Mouse (Mus musculus): ENCODE measurements around the gene Mapk8ip1. TPM values are rescaled to one million over a fixed set of nuclear protein-coding genes. Genes with fewer than 3 reads are reported as not detected.
A peak's percentile ranks its signal among the peaks of the same experiment; 100 is the strongest.

Gene Mapk8ip1
- polyA plus RNA-seq, 1 experiment from 2014 or later: 2.6 TPM

- no peak for TF ChIP-seq EP300 (IDR thresholded peaks at IDR 0.05; ENCODE audit: low read depth)
- Histone ChIP-seq H3K4me3 (ENCODE audit: low read depth, low read length) (no peak overlapping the region), H3K9me3 (ENCODE audit: low read length) (no peaks in the 10 kb centered on the region), H3K4me1 (ENCODE audit: insufficient read depth) (peaks cover 24% of the 10 kb centered on the region), H3K4me2 (ENCODE audit: low read depth, low read length) (no peak overlapping the region), H3K27me3 (ENCODE audit: insufficient read depth, low read length) (peaks cover 20% of the 10 kb centered on the region), H3K27ac (ENCODE audit: low read depth) (no peak overlapping the region), H3K36me3 (replicated peaks; ENCODE audit: insufficient read depth, low read length) (peaks cover 13% of the 10 kb centered on the region), H3K9ac (replicated peaks) (no peak overlapping the region)
- 72% methylated on average over 11 of the region's 11 CpGs for WGBS (ENCODE audit: insufficient replicate concordance)
- DNase-seq (no peak), ATAC-seq (no peak)
Measured at GRCm38 (mm10) chr2:92373437-92373813, 27.6 kb downstream of the Mapk8ip1 start.

- ATAC-seq: no peak
- no peak overlapping the region for H3K27ac ChIP-seq (ENCODE audit: low read depth)
- peaks cover 8% of the 10 kb centered on the region for H3K36me3 ChIP-seq (replicated peaks; ENCODE audit: insufficient read depth, low read length)
- TF ChIP-seq CTCF (IDR thresholded peaks at IDR 0.05; ENCODE audit: low read depth) (no peak), EP300 (IDR thresholded peaks at IDR 0.05; ENCODE audit: low read depth) (no peak)
- DNase-seq: peak; percentile 46
- H3K9ac ChIP-seq (replicated peaks): no peak overlapping the region
- no peak overlapping the region for H3K4me2 ChIP-seq (ENCODE audit: low read depth, low read length)
- H3K9me3 ChIP-seq (ENCODE audit: low read length): no peaks in the 10 kb centered on the region
- peaks cover 24% of the 10 kb centered on the region for H3K4me1 ChIP-seq (ENCODE audit: insufficient read depth)
- no peak overlapping the region for H3K4me3 ChIP-seq (ENCODE audit: low read depth, low read length)
- WGBS (ENCODE audit: insufficient replicate concordance): 55% methylated on average over 9 of the region's 9 CpGs
- peaks cover 20% of the 10 kb centered on the region for H3K27me3 ChIP-seq (ENCODE audit: insufficient read depth, low read length)
Measured at GRCm38 (mm10) chr2:92372767-92373436, 28.2 kb downstream of the Mapk8ip1 start.

DNA sequence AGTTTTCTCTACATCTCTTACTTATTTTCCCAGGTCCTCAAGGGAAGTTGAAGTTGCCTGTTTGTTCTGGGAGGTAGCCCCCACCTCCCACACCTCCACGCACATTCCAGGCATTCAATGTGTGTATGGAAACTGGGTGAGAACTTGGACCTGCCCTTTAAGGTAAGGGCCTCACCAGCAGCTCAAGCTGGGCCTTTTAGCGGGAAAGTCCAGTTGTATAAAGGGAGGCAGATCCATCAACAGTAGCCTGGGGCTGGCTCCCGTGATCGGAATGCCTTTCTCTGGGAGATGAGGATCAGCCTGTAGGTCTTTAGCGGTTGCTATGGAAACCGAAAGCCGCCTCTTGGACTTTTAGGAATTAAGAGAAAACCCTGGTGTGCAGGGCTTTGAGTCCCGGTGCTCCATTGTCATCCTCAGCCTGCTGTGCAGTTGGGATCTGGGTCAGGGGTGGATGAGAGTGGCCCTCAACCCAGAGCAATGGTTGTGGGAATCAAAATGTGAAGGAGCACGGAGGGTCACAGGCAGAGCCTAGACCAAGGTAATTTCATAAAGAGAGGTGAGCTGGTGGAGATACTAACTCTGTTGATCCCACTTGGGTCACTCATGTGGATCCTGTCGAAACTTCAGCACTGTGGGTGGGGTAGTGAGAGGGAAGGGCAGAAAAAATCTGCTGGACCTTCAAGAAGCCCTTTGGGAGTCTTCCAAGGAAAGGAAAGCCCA lies 28.9 kb downstream of the Mapk8ip1 start:
- no peak for ATAC-seq
- WGBS (ENCODE audit: insufficient replicate concordance): 58% methylated on average over 10 of the region's 10 CpGs
- H3K9ac ChIP-seq (replicated peaks): no peak overlapping the region
- no peaks in the 10 kb centered on the region for H3K9me3 ChIP-seq (ENCODE audit: low read length)
- peaks cover 20% of the 10 kb centered on the region for H3K27me3 ChIP-seq (ENCODE audit: insufficient read depth, low read length)
- no peak overlapping the region for H3K4me2 ChIP-seq (ENCODE audit: low read depth, low read length)
- H3K4me1 ChIP-seq (ENCODE audit: insufficient read depth): peaks cover 24% of the 10 kb centered on the region
- DNase-seq: no peak
- H3K36me3 ChIP-seq (replicated peaks; ENCODE audit: insufficient read depth, low read length): peaks cover under 1% of the 10 kb centered on the region; the same call in 1 of the 2 replicates
- TF ChIP-seq EP300 (IDR thresholded peaks at IDR 0.05; ENCODE audit: low read depth) (no peak), CTCF (IDR thresholded peaks at IDR 0.05; ENCODE audit: low read depth) (no peak)
- no peak overlapping the region for H3K4me3 ChIP-seq (ENCODE audit: low read depth, low read length)
- H3K27ac ChIP-seq (ENCODE audit: low read depth): no peak overlapping the region

DNA sequence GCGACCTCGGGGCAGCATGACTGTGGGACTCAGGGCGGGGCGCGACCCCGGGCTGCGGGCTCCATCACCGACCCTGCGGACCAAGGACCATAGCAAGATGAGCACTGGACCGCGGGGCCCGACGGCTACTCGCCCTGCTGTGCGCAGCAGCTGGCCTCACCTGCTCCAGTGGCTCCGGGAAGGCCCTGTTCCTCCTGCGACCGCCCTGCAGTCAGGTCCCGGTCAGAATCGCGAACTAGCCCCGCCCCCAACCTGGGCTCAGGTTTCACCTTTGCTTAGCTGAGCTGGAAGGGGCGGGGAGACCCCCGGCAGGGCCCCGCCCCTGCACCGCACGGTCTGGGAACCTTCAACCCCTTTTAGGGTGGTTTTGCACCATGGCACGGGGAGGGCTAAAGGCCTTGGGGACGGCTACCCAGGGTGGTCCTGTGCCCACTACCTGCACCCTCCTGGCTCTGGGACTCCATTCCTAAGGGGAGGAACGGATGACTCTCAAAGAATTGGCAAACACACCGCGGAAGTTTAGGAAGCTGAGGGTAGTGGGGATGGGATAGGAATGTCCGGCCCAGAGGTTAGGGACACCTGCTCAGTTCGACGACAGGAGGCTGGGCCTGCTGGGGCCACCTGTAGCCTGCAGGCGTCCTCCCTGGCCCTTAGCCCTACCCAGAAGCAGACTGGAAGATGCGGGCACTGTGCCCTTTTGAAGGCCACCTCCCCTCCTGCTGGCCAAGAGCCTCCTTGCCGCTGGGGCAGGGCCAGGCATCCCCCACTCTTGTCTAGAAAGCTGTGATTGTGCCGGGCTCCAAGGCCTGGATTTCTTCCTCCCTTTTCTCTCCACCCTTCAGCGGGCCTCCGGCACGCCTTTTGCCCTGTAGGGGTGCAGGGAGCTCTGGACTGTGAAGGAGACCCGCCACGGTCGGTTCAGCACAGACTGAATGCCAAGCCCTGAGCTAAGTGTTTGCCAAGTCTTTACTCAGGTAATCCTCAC lies 29.9 kb downstream of the Mapk8ip1 start:
- 10% methylated on average over 40 of the region's 45 CpGs for WGBS (ENCODE audit: insufficient replicate concordance)
- peaks cover 19% of the 10 kb centered on the region for H3K4me1 ChIP-seq (ENCODE audit: insufficient read depth)
- H3K27me3 ChIP-seq (ENCODE audit: insufficient read depth, low read length): peaks cover 20% of the 10 kb centered on the region
- TF ChIP-seq CTCF (IDR thresholded peaks at IDR 0.05; ENCODE audit: low read depth) (no peak), EP300 (IDR thresholded peaks at IDR 0.05; ENCODE audit: low read depth) (no peak)
- H3K4me3 ChIP-seq (ENCODE audit: low read depth, low read length): peak overlapping the region; percentile 51
- H3K9me3 ChIP-seq (ENCODE audit: low read length): no peaks in the 10 kb centered on the region
- peak; percentile 15; the same call in 1 of the 2 replicates for ATAC-seq
- H3K36me3 ChIP-seq (replicated peaks; ENCODE audit: insufficient read depth, low read length): no peaks in the 10 kb centered on the region
- peak; percentile 81 for DNase-seq
- 0 out of 2 replicates have a peak overlapping the region, but pooled peaks have one; percentile 6 for H3K27ac ChIP-seq (ENCODE audit: low read depth)
- H3K4me2 ChIP-seq (ENCODE audit: low read depth, low read length): peak overlapping the region; percentile 82
- peak overlapping the region; percentile 65 for H3K9ac ChIP-seq (replicated peaks)

DNA sequence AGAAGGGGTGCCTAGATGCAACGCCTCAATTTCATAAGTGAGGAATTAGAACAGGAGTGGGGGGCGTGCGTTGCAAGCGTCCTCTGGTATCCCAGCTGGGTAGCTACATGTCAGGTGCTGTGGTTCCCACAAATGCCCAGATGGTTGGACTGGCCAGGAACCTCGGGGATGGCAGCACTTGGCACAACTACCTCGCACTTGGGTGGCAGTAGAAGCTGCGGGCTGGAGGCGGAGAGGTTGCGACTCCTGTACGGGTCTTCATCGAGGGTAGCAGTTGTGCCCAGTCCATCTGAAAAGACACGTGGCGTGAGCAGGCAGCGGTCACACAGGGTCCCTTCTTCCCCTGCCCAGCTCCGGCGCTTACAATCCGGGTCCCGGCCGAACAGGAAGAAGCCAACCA lies 30.7 kb downstream of the Mapk8ip1 start:
- DNase-seq: no peak
- Histone ChIP-seq H3K36me3 (replicated peaks; ENCODE audit: insufficient read depth, low read length) (no peaks in the 10 kb centered on the region), H3K27ac (ENCODE audit: low read depth) (no peak overlapping the region), H3K4me2 (ENCODE audit: low read depth, low read length) (peak overlapping the region; percentile 82), H3K9me3 (ENCODE audit: low read length) (no peaks in the 10 kb centered on the region), H3K27me3 (ENCODE audit: insufficient read depth, low read length) (peaks cover 20% of the 10 kb centered on the region), H3K4me1 (ENCODE audit: insufficient read depth) (peaks cover 15% of the 10 kb centered on the region), H3K4me3 (ENCODE audit: low read depth, low read length) (peak overlapping the region; percentile 51), H3K9ac (replicated peaks) (peak overlapping the region; percentile 65)
- WGBS (ENCODE audit: insufficient replicate concordance): 14% methylated on average over 19 of the region's 19 CpGs
- no peak for ATAC-seq
- TF ChIP-seq CTCF (IDR thresholded peaks at IDR 0.05; ENCODE audit: low read depth) (no peak), EP300 (IDR thresholded peaks at IDR 0.05; ENCODE audit: low read depth) (no peak)

Measured in liver, postnatal 0 days (tissue).